Mouse (Mus musculus): ENCODE measurements at regions not wholly inside any gene's neighbourhood (a gene's known extent, or its start where the extent isn't known, plus 50 kb on each side); places are given as distances from the start of the nearest gene placed in this dataset.

- no peak for DNase-seq (ENCODE audit: low read depth, low spot score)
Observed at GRCm38 (mm10) chr3:149280807-149281789, 290.7 kb upstream of the Adgrl2 start.

GRCm38 (mm10) chr3:149279338-149279737 lies 289.0 kb upstream of the Adgrl2 start:
- no peak for DNase-seq (ENCODE audit: low read depth, low spot score)

- DNase-seq (ENCODE audit: low read depth, low spot score), result no peak
Observed at GRCm38 (mm10) chr3:149277812-149278211, 287.5 kb upstream of the Adgrl2 start.

DNA sequence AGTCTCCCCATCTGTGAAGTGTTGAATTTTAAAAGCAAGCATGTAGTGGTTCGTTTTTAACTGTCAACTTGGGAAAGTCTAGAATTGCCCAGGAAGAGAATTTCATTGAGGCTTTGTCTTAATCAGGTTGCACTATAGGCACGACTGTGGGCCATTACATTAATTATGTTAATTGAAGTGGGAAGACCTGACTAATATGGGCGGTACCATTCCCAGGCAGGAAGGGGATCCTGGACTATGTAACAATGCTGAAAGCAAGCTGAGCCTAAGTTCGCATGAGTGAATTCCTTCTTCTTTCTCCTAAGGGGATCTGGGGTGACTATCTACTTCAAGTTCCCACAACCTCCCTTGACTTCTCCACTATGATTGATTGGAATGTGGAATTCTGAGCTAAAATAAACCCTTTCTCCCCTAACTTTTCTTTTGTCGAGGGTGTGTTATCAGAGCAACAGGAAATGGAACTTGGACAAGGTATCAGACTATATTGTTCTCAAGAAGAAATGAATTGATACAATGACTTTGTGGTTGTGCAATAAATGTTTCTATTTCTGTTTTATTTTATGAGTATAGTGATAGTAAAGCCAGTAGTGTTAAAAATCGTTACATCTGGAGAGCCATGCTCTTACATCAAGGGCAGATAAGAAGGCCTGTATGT lies 285.2 kb upstream of the Adgrl2 start:
- no peak for DNase-seq (ENCODE audit: low read depth, low spot score)

GRCm38 (mm10) chr3:149274987-149275386 lies 284.6 kb upstream of the Adgrl2 start:
- DNase-seq (ENCODE audit: low read depth, low spot score), result no peak

DNA sequence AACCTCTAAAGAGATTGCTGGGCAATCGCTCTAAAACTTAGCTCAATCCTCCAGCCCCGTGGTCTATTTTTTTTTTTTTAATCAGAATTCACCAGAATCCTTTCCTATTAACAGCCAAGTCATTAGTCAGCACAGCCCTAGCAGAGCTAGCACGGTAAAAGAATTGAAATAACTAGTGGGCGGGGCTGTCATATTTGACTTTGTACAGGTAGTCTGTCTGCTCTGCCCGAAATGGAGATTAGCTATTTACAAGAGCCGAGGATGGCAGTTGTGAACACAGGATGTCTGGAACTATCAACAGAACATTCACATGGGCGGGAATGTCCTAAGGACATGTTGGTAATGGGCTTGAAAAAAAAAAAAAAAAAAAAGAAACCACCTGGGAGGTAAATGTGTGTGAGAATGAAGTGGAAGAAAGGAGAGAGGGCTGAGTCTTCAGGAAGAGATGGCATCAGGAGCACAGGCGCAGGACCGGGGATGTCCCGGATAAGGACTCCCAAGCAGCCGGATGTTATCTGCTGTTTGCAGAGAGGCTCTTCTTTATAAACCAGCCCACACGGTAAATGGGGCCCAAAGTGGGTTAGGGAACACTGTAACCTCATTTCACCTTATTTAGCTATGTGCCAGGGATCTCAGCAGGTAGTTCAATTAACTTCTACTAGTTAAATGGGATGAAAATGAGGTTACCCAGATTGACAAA lies 283.8 kb upstream of the Adgrl2 start:
- DNase-seq (ENCODE audit: low read depth, low spot score), result no peak

- no peak for DNase-seq (ENCODE audit: low read depth, low spot score)
Observed at GRCm38 (mm10) chr3:149270459-149270858, 280.1 kb upstream of the Adgrl2 start.

DNA sequence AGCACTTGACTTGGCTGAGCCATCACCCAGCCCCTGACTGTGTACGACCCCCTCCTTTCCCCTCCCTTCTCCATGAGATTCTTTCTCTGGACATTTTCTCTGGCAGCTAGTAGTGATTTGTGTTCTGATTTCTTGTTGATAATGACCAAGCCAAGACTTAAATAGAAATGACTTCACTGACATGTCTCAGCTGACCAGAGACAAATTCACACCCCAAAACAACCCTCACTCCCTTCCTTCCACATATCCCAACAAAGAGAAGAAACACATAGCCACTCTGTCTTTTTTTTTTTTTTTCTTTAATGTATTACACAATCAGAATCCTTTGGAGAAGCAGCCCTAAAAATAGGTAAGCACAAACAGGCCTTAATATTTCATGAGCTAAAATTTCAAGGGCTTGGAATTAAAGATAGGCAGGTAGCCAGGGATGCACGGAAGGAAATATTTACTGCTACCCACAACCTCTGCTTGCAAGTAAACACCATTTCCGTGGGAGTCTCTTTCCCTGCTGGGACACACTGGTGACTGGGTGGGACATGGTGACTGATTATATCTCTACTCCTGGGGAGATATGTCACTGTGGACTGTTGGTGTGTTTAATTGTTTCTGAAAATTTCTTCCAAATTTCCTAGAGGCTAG lies 272.1 kb upstream of the Adgrl2 start:
- DNase-seq (ENCODE audit: low read depth, low spot score), result no peak

- no peak for DNase-seq (ENCODE audit: low read depth, low spot score)
Observed at GRCm38 (mm10) chr3:149261764-149262163, 271.4 kb upstream of the Adgrl2 start.

GRCm38 (mm10) chr3:149258826-149259225 lies 268.5 kb upstream of the Adgrl2 start:
- no peak for DNase-seq (ENCODE audit: low read depth, low spot score)

- no peak for DNase-seq (ENCODE audit: low read depth, low spot score)
Observed at GRCm38 (mm10) chr3:149256891-149257290, 266.5 kb upstream of the Adgrl2 start.

GRCm38 (mm10) chr3:149253080-149253479 lies 262.7 kb upstream of the Adgrl2 start:
- no peak for DNase-seq (ENCODE audit: low read depth, low spot score)

GRCm38 (mm10) chr3:149252144-149252543 lies 261.8 kb upstream of the Adgrl2 start:
- DNase-seq (ENCODE audit: low read depth, low spot score), result no peak

DNA sequence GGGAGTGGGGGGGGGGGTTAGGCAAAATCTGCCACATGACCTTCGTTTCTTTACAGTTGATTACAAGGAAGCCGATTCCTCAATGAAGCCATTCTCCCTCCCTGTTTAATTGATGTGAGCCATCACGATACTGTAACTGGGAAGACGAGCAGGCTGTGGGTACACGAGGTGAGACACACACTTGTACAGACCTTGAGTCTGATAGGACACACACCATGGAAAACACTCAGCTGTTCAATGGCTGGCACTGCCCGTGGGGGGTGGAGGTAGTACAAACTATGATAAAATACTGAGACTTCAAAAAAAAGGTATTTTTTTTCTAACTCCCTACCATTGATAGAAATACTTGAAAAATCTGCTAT lies 257.3 kb upstream of the Adgrl2 start:
- no peak for DNase-seq (ENCODE audit: low read depth, low spot score)

- no peak for DNase-seq (ENCODE audit: low read depth, low spot score)
Observed at GRCm38 (mm10) chr3:149246935-149247625, 256.7 kb upstream of the Adgrl2 start.

GRCm38 (mm10) chr3:149239664-149240063 lies 249.3 kb upstream of the Adgrl2 start:
- no peak for DNase-seq (ENCODE audit: low read depth, low spot score)

GRCm38 (mm10) chr3:149238076-149238475 lies 247.7 kb upstream of the Adgrl2 start:
- no peak for DNase-seq (ENCODE audit: low read depth, low spot score)

- DNase-seq (ENCODE audit: low read depth, low spot score), result no peak
Observed at GRCm38 (mm10) chr3:149235183-149235582, 244.8 kb upstream of the Adgrl2 start.

- DNase-seq (ENCODE audit: low read depth, low spot score), result no peak
Observed at GRCm38 (mm10) chr3:149233691-149234131, 243.4 kb upstream of the Adgrl2 start.

GRCm38 (mm10) chr3:149233191-149233641 lies 242.9 kb upstream of the Adgrl2 start:
- no peak for DNase-seq (ENCODE audit: low read depth, low spot score)

- no peak for DNase-seq (ENCODE audit: low read depth, low spot score)
Observed at GRCm38 (mm10) chr3:149231346-149231745, 241.0 kb upstream of the Adgrl2 start.
